Mouse (Mus musculus): ENCODE measurements around the gene Elmod2. TPM values are rescaled to one million over a fixed set of nuclear protein-coding genes. Genes with fewer than 3 reads are reported as not detected.

The Elmod2 gene
- total RNA-seq (2023) = 10 to 100 TPM; 10.5 to 10.6 TPM

DNA sequence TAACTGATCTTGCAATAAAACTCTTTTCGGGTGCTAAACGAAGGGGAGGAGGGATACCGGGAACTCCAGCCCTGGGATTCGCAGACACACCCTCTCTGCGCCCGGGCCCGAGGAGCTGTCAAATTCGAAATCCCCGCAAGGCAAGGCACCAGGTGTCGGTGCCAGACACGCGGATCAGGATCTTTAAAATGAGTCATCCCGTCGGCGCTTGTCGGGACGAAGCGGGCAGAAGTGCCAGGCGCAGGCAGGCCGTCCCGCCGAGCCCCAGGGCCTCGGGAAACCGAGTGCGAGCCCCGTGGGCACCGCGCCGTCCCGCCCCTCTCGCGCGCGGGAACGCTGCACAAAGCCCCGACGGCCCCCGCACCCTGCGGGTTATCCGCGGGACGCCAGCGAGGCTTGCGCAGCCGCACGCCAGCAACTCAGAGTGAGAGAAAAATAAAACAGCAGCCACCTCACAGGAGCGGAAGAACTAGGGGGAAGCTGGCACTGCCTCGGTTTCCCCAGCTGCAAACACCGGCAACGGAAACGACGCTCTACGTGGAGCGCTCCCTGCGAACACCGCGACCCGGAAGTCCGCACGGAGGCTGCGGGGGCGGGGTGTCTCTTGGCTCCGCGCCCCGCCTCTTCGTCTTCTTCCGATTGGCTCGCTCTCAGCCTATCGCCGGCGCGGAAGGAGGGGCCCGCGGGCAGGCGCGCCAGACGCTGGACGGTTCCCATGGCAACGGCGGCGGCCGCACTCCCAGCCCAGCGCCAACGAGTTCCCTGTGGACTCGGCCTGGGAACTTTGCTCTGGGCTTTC, at the start of gene Elmod2:
Elmod2 (minus strand) TSS at position 588 of the 799 bp plus-strand sequence.

DNA sequence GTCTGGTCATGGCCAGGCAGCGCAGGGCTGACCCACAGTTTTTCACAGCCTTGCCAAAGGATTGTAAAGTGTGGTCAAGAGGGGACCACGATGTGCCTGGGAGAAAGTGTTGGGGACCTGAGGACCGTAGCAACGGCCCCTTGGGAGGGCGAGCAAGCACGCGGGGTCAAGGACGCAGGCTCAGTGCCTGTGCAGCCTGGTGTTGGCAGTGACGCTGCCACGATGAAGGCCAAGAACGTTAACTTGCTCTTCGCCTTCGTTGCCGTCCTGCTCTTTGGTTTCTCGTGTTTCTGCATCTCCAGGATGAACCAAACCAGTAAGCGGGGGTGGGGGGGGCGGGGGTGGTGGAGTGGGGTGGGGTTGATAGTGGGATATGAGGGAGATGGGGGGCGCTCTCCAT, 16.0 kb upstream of the Elmod2 start, which contains the start of gene Mgat4d:
Mgat4d (plus strand) TSS at position 209 of the 400 bp plus-strand sequence.

DNA sequence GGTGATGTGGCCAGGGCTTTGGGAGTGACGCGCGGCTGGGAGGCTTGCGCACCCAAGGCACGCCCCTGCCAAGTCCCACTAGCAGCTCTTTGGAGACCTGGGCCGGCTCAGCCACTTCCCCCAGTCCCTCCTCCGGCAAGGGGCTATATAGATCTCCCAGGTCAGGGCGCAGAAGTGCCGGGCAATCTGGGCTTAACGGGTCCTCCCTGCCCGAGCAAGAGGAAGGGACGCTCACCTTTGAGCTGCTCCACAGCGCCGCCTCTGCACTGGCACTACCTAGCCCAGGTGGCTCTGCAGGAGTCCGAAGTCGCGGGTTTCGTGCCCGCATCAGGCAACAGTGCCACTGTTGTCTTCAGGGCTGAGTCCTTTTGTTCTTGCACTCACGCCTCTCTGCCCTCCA, 42.1 kb downstream of the Elmod2 start, which contains the start of gene Ucp1:
Ucp1 (plus strand) TSS at position 177 of the 400 bp plus-strand sequence.

Other genes with a start within 250 kb of the Elmod2 start
- gene Tbc1d9, start 167.1 kb downstream of the Elmod2 start, total RNA-seq (2023) = 1 to 10 TPM; 4.7 to 5.9 TPM
- under 1 TPM in 1 of 2 experiments, not detected in 1; 0.71 TPM for gene Gm10645, start 166.3 kb downstream of the Elmod2 start, total RNA-seq (2023)
- not detected for gene Ucp1, start 42.1 kb downstream of the Elmod2 start, total RNA-seq (2023)
- gene Mgat4d, start 16.0 kb upstream of the Elmod2 start, total RNA-seq (2023) = not detected
- gene Clgn, start 57.4 kb upstream of the Elmod2 start, total RNA-seq (2023) = under 1 TPM in 1 of 2 experiments, not detected in 1; 0.11 TPM
- gene Scoc, start 125.9 kb upstream of the Elmod2 start, total RNA-seq (2023) = 10 to 100 TPM; 11.6 to 20.2 TPM
- gene Olfr370, start 203.3 kb upstream of the Elmod2 start, total RNA-seq (2023) = not detected
- 100 to 1,000 TPM; 132 to 133 TPM for gene Ndufb7, start 234.2 kb upstream of the Elmod2 start, total RNA-seq (2023)